Mouse (Mus musculus) B cell, adult 62 days (primary cell): ENCODE data around the gene Fam124b. TPM values are rescaled to one million over a fixed set of nuclear protein-coding genes. Genes with fewer than 3 reads are reported as not detected.

Source experiments
- total RNA-seq: library from RNA; stranded (reverse); gene quantifications from 4 replicates; pipeline ENCODE4 v1.2.4, GENCODE M21; 2023

Fam124b gene
- total RNA-seq, result 0.21 TPM in 2 of 4 replicates, not detected in the others

GRCm38 (mm10) chr1:80218268-80218667 lies at the start of gene Fam124b:
Fam124b (minus strand) TSS chr1:80218473.

Other genes starting within 250 kb of the Fam124b start
- 132 to 175 TPM (median 139 TPM) in 4 replicates for gene Cul3, start 122.0 kb upstream of the Fam124b start, total RNA-seq
- not detected in 4 replicates for gene Gm45261, start 243.0 kb upstream of the Fam124b start, total RNA-seq